Mouse (Mus musculus): ENCODE results near the gene Tmem108.

- no peak for TF ChIP-seq POLR2A (IDR thresholded peaks at IDR 0.05; ENCODE audit: insufficient read depth, low read depth, low read length)
- TF ChIP-seq CTCF (IDR thresholded peaks at IDR 0.05), result no peak
- no peak for TF ChIP-seq EP300 (IDR thresholded peaks at IDR 0.05; ENCODE audit: insufficient read depth, low read depth, low read length)
Observed at GRCm38 (mm10) chr9:103489096-103489495, 272.5 kb downstream of the Tmem108 start.
